Mouse (Mus musculus) kidney, postnatal 0 days (tissue): ENCODE results near the gene Rapgef5. TPM values are rescaled to one million over a fixed set of nuclear protein-coding genes. Genes with fewer than 3 reads are reported as not detected.
A peak's percentile ranks its signal among the peaks of the same experiment; 100 is the strongest.

ENCODE experiments used
- ATAC-seq: fragments of 200-750 bp; cut with Nextera tagmentation; replicated peaks from 2 replicates; pipeline ENCODE4 v1.8.0; 2017; ENCODE audit warnings: low read depth, moderate number of reproducible peaks, moderate TSS enrichment, moderate library complexity; ENCODE audit not compliant: low FRiP score
- DNase-seq: peaks from one replicate; pipeline ENCODE4 v3.0.0-alpha.2; 2016; ENCODE audit warnings: low spot score
- H3K27ac ChIP-seq: fragments of 300-500 bp; sonication (generic); 2 replicates; pipeline ENCODE4 v1.5.1; 2014; ENCODE audit warnings: mild to moderate bottlenecking
- H3K27me3 ChIP-seq: fragments of 300-500 bp; sonication (generic); 2 replicates; pipeline ENCODE4 v1.6.1; 2014; ENCODE audit warnings: low read length, mixed read lengths; ENCODE audit not compliant: insufficient read depth
- H3K36me3 ChIP-seq: fragments of 300-500 bp; sonication (generic); 2 replicates; pipeline ENCODE4 v1.6.1; 2014; ENCODE audit warnings: low read length, mixed read lengths; ENCODE audit not compliant: insufficient read depth
- H3K4me1 ChIP-seq: fragments of 300-500 bp; sonication (generic); replicated peaks from 2 replicates; pipeline ENCODE4 v1.6.1; 2014; ENCODE audit warnings: antibody characterized with exemption, low read length, mixed read lengths; ENCODE audit not compliant: insufficient read depth
- H3K4me2 ChIP-seq: fragments of 300-500 bp; sonication (generic); 2 replicates; pipeline ENCODE4 v1.6.1; 2014; ENCODE audit warnings: mild to moderate bottlenecking, low read length, moderate library complexity, mixed read lengths
- H3K4me3 ChIP-seq: fragments of 300-500 bp; sonication (generic); replicated peaks from 2 replicates; pipeline ENCODE4 v1.5.1; 2014; ENCODE audit warnings: low read depth, low read length
- H3K9ac ChIP-seq: fragments of 300-500 bp; sonication (generic); 2 replicates; pipeline ENCODE4 v1.6.1; 2014; ENCODE audit warnings: low read depth, low read length
- H3K9me3 ChIP-seq: fragments of 300-500 bp; sonication (generic); replicated peaks from 2 replicates; pipeline ENCODE4 v1.6.1; 2016; ENCODE audit warnings: low read length, inconsistent platforms, mixed read lengths
- CTCF ChIP-seq: IDR thresholded peaks from 2 replicates; pipeline ENCODE4 v1.5.1; 2016; ENCODE audit warnings: antibody characterized with exemption, low read depth, mild to moderate bottlenecking, moderate library complexity
- WGBS: fragments of 180-500 bp; shearing (Covaris S2); extraction: QIAGEN DNeasy Blood & Tissue Kit; methylation state at CpG from one replicate; pipeline ENCODE4 v1.1.7; 2014; 5-methylcytosine and 5-hydroxymethylcytosine counted together
- polyA plus RNA-seq: library from polyadenylated mRNA; unstranded; fragments of >200 nt; fragmentation: Nextera tagmentation; extraction: Ambion mirVana; gene quantifications from 2 replicates; pipeline ENCODE4 v1.2.1, GENCODE M21; 2015

Rapgef5 gene
- polyA plus RNA-seq, 1 experiment from 2014 or later = 14.9 TPM

DNA sequence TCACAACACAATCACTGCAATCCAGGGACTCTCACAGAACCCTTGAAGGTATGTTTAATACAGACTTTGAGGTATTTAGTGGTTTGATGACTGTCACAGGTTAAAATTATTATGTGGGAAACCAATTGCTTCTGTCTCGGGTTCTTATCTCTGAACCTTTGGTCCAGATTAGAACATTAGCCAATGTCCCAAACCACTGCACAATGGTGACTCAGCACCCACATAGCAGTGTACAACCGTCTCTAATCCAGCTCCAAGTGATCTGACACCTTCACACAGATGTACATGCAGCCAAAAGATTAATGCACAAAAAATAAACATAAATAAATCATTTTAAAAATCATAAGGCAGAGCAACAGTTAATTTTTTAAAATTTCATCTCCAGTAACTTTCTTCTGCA lies 11.1 kb upstream of the Rapgef5 start:
- no peak for TF ChIP-seq CTCF
- Histone ChIP-seq H3K4me1 (no peaks in the 10 kb centered on the region), H3K27me3 (no peaks in the 10 kb centered on the region), H3K27ac (no peak overlapping the region), H3K9me3 (no peaks in the 10 kb centered on the region), H3K4me3 (no peak overlapping the region), H3K9ac (no peak overlapping the region), H3K4me2 (no peak overlapping the region), H3K36me3 (no peaks in the 10 kb centered on the region)
- DNase-seq = no peak
- ATAC-seq = no peak
- WGBS = 72% methylated on average over 2 of the region's 2 CpGs

- ATAC-seq (no peak), DNase-seq (no peak)
- Histone ChIP-seq H3K4me3 (no peak overlapping the region), H3K36me3 (no peaks in the 10 kb centered on the region), H3K4me2 (no peak overlapping the region), H3K9ac (no peak overlapping the region), H3K9me3 (no peaks in the 10 kb centered on the region), H3K27me3 (no peaks in the 10 kb centered on the region), H3K27ac (no peak overlapping the region), H3K4me1 (no peaks in the 10 kb centered on the region)
- 42% methylated on average over 1 of the region's 1 CpGs for WGBS
- peak; percentile 26 for TF ChIP-seq CTCF
Observed at GRCm38 (mm10) chr12:117507772-117508171, 8.5 kb upstream of the Rapgef5 start.

GRCm38 (mm10) chr12:117509919-117510318 lies 6.4 kb upstream of the Rapgef5 start:
- no peak for ATAC-seq
- H3K9me3 ChIP-seq = no peaks in the 10 kb centered on the region
- H3K4me2 ChIP-seq = no peak overlapping the region
- no peaks in the 10 kb centered on the region for H3K4me1 ChIP-seq
- H3K27ac ChIP-seq = no peak overlapping the region
- no peak overlapping the region for H3K9ac ChIP-seq
- no peak overlapping the region for H3K4me3 ChIP-seq
- DNase-seq = no peak
- 44% methylated on average over 2 of the region's 2 CpGs for WGBS
- TF ChIP-seq CTCF = no peak
- no peaks in the 10 kb centered on the region for H3K36me3 ChIP-seq
- H3K27me3 ChIP-seq = no peaks in the 10 kb centered on the region

DNA sequence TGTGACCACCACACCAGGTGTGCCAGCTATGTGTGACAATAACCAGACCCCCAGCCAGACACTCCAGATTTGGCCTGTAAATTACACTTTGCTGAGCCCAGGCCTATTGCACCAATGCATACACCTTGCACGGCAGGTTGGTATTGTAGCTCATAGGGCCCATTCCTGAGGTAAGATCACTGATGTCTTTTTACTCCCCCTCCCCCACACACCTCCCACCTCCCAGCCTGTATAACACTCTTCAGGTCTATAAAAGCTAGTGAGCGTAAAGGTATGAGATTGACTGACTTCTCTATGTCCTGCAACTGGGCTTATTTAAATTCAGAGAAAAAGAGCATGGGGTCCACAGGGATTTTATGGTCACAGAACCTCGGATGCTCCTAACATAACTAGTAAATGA lies 3.8 kb upstream of the Rapgef5 start:
- TF ChIP-seq CTCF = no peak
- H3K27me3 ChIP-seq = no peaks in the 10 kb centered on the region
- H3K36me3 ChIP-seq = no peaks in the 10 kb centered on the region
- H3K4me3 ChIP-seq = no peak overlapping the region
- no peak overlapping the region for H3K4me2 ChIP-seq
- ATAC-seq = no peak
- DNase-seq = no peak
- no peaks in the 10 kb centered on the region for H3K9me3 ChIP-seq
- H3K9ac ChIP-seq = no peak overlapping the region
- no peak overlapping the region for H3K27ac ChIP-seq
- H3K4me1 ChIP-seq = no peaks in the 10 kb centered on the region
- 64% methylated on average over 3 of the region's 3 CpGs for WGBS

GRCm38 (mm10) chr12:117513150-117513932 lies 2.9 kb upstream of the Rapgef5 start:
- Histone ChIP-seq H3K36me3 (no peaks in the 10 kb centered on the region), H3K4me1 (no peaks in the 10 kb centered on the region), H3K4me2 (no peak overlapping the region), H3K9me3 (no peaks in the 10 kb centered on the region), H3K4me3 (no peak overlapping the region), H3K9ac (no peak overlapping the region), H3K27me3 (no peaks in the 10 kb centered on the region), H3K27ac (no peak overlapping the region)
- DNase-seq = no peak
- TF ChIP-seq CTCF = no peak
- WGBS = 49% methylated on average over 11 of the region's 11 CpGs
- no peak for ATAC-seq

GRCm38 (mm10) chr12:117517275-117517936 lies 1.1 kb downstream of the Rapgef5 start:
- WGBS = 67% methylated on average over 14 of the region's 14 CpGs
- H3K36me3 ChIP-seq = no peaks in the 10 kb centered on the region
- no peaks in the 10 kb centered on the region for H3K27me3 ChIP-seq
- DNase-seq (no peak), ATAC-seq (no peak)
- no peak overlapping the region for H3K4me2 ChIP-seq
- no peak overlapping the region for H3K4me3 ChIP-seq
- H3K9ac ChIP-seq = no peak overlapping the region
- H3K27ac ChIP-seq = no peak overlapping the region
- no peaks in the 10 kb centered on the region for H3K4me1 ChIP-seq
- no peak for TF ChIP-seq CTCF
- no peaks in the 10 kb centered on the region for H3K9me3 ChIP-seq
